Mouse (Mus musculus): ENCODE data around the gene Fam129a.

Gene Fam129a

GRCm38 (mm10) chr1:151627141-151627540, 56.2 kb downstream of the Fam129a start:
- DNase-seq, result no peak

- no peak for DNase-seq
Observed at GRCm38 (mm10) chr1:151629591-151630250, 58.7 kb downstream of the Fam129a start.

GRCm38 (mm10) chr1:151630251-151630628, 59.3 kb downstream of the Fam129a start:
- DNase-seq, result no peak

GRCm38 (mm10) chr1:151631061-151631460, 60.1 kb downstream of the Fam129a start:
- DNase-seq, result no peak

GRCm38 (mm10) chr1:151631703-151632294, 60.8 kb downstream of the Fam129a start:
- no peak for DNase-seq

- no peak for DNase-seq
Observed at GRCm38 (mm10) chr1:151632567-151633356, 61.8 kb downstream of the Fam129a start.

- no peak for DNase-seq
Observed at GRCm38 (mm10) chr1:151636637-151637036, 65.7 kb downstream of the Fam129a start.

GRCm38 (mm10) chr1:151637351-151637922, 66.5 kb downstream of the Fam129a start:
- no peak for DNase-seq

- no peak for DNase-seq
Observed at GRCm38 (mm10) chr1:151638357-151638756, 67.4 kb downstream of the Fam129a start.

- DNase-seq, result no peak
Observed at GRCm38 (mm10) chr1:151638770-151639169, 67.8 kb downstream of the Fam129a start.

- no peak for DNase-seq
Observed at GRCm38 (mm10) chr1:151646380-151646779, 75.4 kb downstream of the Fam129a start.

GRCm38 (mm10) chr1:151648099-151648498, 77.1 kb downstream of the Fam129a start:
- DNase-seq, result peak; percentile 12

- DNase-seq, result no peak
Observed at GRCm38 (mm10) chr1:151657042-151657605, 86.1 kb downstream of the Fam129a start.

- DNase-seq, result no peak
Observed at GRCm38 (mm10) chr1:151658291-151658830, 87.4 kb downstream of the Fam129a start.

GRCm38 (mm10) chr1:151659636-151660035, 88.7 kb downstream of the Fam129a start:
- DNase-seq, result no peak

GRCm38 (mm10) chr1:151660251-151660650, 89.3 kb downstream of the Fam129a start:
- no peak for DNase-seq

- no peak for DNase-seq
Observed at GRCm38 (mm10) chr1:151660883-151661282, 89.9 kb downstream of the Fam129a start.

GRCm38 (mm10) chr1:151661684-151662439, 90.9 kb downstream of the Fam129a start:
- no peak for DNase-seq

GRCm38 (mm10) chr1:151662958-151663357, 92.0 kb downstream of the Fam129a start:
- DNase-seq, result no peak

- DNase-seq, result no peak
Observed at GRCm38 (mm10) chr1:151664384-151664783, 93.4 kb downstream of the Fam129a start.

GRCm38 (mm10) chr1:151664837-151665431, 93.9 kb downstream of the Fam129a start:
- DNase-seq, result no peak

Measured in thymus, postnatal 14 days (tissue).